Mouse (Mus musculus) left cerebral cortex, adult 11 months (tissue): Measurements from ENCODE around the gene Zfp512b.

Source experiments
- DNase-seq: peaks from one replicate; pipeline ENCODE4 v3.0.0; 2022; ENCODE audit warnings: low spot score

Gene Zfp512b

DNA sequence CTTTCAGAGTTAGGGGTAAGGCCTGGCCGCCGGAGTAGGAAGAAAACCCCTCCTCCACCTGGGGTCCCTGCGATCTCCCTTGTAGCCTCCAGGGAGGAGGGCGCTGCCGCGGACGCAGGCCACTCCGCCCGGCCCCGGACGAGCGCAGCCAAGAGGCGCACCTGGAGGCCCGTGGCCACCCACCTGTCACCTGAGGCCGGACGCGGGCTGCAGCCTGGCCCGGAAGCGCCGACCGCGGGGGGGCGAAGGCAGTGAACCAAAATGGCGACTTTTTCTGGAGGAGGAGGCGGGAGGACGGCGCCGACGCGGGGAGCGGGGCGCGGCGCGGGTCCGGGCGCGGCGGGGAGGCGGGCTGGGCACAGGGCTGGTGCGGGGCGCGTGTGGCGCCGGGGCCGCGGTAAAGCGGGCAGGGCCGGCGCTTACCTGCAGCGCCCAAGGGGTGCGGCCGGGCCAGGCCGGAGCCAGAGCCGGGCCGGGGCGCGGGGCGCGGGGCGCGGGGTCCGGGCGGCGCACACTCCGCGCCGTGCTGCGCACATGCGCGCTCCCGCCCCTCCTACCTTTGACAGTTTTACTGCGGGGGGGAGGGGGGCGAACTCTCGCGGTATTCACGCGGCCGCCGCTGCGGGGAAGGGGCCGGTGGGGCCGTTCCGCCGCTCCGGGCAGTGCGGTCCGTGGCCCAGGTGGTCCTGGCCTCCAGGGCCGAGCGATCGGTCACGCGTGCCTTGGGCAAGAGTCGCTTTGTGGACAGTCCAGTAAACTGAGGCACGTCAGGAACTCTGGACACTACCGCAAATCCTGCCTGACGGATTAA, at the start of gene Zfp512b:
Gene Zfp512b (minus strand): TSS at position 573 of the 811 bp plus-strand sequence.
- DNase-seq = no peak

DNA sequence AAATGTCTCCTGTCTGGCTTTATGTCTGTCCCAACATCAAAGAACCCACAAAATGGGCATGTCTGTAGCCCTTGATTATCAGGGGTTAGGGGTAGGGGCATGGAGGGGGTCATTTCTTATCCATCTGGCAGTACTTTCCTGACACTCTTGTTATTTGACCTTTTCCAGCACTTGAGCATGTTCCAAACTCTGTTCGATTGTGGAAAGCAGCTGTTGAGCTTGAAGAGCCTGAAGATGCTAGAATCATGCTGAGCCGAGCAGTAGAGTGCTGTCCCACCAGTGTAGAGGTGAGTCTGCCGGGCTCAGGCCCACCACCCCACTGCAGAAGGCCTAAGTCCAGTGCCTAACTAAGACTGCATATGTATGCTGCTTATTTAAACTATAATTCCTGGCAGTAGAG, 43.3 kb upstream of the Zfp512b start:
- no peak for DNase-seq

DNA sequence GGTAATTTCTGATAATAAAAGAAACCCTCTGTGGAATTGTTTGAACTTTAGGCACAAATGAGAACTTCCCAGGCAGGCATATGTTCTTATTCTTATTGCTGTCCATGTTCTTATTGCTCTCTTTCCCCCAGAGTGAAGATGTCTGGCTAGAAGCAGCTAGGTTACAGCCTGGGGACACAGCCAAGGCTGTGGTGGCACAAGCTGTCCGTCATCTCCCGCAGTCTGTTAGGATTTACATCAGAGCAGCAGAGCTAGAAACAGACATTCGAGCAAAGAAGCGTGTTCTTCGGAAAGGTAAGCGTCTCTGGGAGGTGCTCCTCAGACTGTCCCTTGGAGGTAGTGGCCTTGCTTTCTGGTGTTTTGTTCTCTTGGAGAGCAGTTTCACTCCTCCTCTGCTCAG, 40.0 kb upstream of the Zfp512b start:
- no peak for DNase-seq

DNA sequence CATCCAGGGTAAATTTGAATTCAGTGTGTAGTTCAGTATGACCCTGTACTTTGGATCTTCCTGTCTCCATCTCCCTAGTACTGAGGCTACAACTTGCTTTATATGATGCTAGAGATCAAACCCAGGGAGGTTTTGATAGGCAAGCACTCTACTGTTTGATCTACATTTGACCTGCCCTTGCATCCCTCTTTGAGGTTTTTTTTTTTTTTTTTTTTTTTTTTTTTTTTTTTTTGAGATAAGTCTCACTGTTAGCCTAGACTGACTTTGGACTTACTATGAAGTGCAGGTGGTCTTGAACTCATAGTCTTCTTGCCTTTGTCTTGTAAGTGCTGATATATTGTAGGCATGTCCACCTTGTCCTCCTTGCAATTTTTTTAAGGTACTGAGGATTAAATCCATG, 35.9 kb upstream of the Zfp512b start:
- no peak for DNase-seq

DNA sequence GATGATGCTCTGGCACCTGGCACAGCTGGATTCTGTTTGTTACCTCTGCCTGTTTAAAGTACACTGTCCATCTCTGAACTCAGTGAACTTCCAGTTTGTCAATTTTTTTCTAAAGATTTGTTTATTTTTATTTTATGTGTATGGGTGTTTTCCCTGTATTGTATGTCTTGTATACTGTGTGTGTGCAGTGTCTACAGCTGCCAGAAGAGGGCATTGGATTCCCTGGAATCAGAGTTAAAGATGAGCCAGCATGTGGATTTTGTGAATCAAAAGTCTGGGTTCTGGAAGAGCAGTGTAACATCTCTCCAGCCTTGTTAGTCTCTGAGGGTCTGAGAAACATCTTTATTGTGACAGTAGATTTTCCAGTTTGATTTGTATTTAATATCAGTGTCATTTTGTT, 30.8 kb upstream of the Zfp512b start:
- no peak for DNase-seq

DNA sequence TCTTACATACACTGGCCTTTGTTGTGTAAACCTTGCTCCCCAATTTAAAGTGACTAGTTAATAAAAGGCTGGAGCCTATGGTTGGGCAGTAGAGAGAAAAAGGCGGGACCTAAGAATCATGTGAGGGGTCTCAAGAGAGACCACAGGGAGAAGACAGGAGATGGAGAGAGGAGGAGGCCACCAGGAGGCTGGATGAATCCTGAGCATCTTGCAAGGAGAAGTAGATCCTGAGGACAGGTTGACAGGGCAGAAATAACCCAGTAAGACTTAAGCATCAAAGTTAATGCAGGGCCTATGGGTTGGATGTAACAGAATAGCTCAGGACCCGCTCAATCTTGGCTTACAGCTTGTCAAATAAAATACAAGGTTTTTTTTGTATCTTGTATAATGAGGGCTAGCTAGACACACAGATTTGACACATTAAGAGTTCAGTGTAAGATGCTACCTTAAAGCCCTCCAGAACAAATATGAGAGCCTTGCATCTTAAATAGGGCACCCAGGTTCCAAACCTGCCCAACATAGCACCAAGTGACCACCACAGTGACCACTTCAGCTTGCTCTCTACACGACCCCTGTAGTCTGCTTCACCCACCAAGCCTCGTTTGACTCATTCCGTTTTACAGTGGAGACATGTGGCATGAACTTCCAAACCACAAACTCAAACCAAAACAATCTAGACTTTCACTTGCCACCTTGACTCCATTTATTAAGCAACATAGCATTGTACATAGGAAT, 26.3 kb upstream of the Zfp512b start:
- DNase-seq = no peak

DNA sequence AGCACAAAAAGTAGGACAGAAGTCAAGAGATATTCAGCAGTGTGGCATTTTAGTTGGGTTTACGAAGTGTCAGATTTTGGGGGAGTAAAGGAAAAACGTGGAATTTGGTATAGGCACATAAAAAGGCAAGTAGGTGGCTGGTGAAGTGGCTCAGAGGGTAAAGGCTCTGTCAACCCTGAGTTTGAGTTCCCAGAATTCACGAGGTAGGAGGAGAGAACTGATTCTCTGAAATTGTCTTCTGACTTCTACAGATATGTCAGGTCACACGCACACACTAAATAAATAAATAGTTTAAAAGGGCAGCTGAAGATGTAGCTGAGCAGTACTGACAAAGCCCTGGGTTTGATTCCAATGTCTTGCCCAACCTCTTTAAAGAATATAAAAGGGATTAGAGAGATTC, 9.8 kb upstream of the Zfp512b start:
- no peak for DNase-seq

DNA sequence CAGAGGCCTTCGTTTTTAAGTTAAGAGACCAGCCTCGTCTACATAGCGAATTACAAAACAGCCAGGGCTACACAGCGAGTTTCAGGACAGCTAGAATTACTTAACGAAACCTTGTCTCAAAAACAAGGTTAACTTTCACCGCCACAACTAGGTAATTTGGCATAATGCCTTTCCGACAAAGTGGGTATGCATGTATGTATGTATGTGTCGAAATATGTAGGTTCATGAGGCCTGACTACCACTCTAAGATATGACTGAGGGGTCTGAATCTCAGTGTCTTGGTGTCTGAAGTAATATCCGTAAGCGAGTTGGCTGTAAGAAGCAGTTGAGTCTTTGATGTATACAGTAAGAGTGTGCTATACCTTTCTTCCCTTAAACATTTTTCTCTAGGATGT, 9.1 kb upstream of the Zfp512b start:
- DNase-seq = no peak

DNA sequence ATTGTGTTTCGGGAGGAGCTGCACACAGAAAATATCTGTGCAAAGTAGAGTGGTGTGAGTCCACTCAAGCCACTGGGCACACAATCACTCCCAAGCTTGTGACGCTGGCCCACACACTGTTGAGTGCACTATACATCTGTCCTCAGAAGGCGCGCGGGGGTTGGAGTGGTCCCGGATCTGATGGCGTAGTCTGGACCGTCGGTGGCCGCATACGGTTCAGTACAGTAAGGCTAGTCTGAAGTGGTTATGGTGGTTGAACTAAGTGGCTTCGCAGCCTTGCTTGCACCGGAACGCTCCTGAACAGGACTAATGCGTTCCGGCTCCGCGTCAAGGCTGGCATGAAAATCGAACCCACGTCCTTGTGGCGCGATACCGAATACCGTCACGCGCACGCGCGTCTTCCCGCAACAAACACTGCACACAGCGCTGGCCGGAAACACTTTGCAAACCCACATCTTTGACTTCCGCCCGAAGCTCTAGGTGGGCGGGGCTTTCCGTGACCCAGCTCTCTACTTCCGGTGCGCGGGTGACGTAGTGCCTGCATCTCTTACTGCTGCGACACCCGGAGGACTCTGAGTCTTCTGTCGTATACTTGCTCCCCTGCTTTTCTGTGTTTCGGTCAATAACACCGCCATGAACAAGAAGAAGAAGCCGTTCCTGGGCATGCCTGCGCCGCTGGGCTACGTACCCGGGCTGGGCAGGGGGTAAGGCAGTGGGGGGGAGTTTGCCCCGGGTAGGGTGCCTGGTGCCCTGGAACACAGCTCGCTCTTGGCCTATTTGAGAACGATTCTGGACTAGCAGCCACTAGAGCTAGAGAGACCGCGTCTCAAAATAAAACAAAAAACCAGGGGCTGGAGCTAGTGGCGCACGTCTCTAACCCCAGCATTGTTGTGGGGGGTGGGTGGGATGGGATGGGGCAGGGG, 8.5 kb upstream of the Zfp512b start:
- DNase-seq = peak; percentile 98

DNA sequence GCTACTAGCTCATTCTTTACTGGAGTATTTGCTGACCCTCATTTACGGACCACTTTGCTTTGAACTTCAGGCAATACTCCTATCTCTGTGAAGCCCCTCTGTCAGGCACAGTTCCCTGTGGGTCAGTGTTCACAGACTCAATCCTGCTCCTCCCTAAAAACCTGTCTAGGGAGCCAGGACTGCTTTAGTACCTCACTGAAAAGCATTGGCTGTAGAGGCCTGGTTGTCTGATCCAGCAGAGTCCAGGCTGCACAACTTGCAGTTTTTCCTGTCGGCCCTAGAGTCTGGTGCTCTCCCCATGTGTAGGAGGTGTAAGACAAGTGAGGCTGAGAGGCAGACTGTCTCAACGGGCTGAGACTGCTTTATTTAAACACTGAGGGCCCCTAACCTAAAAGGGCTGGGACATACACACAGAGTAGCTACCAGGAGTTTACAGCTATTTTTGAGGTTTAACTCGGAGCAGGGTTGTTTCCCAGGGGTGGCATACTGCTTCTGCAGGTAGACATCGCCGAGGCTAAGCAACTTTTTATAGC, 7.7 kb upstream of the Zfp512b start:
- no peak for DNase-seq

DNA sequence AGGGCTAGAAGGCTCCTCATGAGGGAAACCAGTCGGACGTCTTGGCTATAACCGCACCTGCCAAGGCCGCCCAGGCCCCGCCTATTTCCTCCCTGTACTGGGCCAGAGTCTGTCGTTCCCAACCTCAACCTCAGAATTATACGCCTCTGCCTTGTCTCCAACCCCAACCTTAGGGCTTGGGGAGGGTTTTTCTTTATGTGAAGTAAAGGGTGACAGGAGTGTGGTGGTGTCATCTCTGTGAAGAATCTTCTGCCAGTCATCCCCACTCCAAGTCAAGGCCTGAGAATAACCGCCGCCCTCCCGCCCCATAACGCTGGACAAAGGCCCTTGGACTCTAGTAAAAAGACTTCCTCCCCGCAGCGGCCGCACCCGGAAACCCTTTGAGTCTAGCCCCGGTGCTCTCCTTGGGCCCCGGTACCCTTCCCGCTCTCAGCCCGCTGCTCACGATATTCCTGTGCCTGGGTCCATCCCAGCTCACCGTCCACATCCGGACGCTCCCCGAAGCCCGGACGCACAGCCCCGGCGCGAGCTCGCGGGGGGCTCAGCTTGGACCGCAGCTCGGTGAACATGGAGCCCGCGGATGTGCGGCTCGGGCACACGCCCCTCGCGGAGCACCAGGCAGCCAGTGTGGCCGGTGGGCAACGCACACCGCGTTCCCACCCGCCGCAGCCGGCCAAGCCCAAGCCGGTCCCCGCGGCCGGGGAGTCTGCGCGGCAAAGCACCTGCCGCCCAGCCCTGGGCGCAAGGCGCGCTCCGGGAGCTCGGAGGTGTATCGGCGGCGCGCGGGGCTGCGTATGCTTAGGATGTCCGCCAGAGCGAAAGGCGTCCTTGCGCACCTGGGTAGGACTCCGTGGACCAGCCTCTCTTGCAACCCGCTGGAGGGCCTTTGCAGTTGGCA, 6.1 kb upstream of the Zfp512b start, which contains the start of gene Samd10:
Gene Samd10 (minus strand): TSS at position 759 of the 898 bp plus-strand sequence.
- DNase-seq = no peak

DNA sequence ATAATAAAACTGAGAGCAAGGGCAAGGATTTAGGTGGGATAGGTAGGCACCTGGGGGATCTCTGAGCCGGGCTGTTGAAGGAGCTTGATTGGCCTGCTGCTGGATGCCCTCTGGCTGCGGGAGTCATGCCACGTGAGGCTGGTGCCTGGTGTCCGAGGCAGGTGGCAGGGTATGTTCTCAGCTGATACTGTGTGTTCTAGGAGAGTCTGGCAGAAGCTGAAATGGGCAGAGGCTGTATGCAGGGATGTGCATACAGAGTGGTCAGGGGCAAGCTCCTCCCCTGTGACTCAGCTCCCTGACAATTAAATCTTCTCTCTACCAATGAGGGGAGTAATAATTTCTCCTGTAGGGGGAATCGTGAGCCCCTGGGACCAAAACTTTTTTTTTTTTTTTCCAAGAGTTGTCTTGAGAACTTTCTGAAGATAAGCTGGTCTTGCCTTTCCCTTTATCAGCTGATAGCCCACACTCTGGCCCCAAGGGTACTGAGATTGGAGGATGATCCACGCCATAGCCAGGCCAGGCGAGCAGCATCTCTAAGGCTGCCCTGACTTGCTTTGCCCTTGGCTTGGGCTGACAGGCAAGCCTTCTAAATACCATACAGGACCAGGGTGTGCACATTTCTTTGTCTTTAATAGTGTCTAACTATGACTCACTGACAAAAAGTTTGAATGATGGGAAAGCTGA, 4.9 kb upstream of the Zfp512b start:
- no peak for DNase-seq

DNA sequence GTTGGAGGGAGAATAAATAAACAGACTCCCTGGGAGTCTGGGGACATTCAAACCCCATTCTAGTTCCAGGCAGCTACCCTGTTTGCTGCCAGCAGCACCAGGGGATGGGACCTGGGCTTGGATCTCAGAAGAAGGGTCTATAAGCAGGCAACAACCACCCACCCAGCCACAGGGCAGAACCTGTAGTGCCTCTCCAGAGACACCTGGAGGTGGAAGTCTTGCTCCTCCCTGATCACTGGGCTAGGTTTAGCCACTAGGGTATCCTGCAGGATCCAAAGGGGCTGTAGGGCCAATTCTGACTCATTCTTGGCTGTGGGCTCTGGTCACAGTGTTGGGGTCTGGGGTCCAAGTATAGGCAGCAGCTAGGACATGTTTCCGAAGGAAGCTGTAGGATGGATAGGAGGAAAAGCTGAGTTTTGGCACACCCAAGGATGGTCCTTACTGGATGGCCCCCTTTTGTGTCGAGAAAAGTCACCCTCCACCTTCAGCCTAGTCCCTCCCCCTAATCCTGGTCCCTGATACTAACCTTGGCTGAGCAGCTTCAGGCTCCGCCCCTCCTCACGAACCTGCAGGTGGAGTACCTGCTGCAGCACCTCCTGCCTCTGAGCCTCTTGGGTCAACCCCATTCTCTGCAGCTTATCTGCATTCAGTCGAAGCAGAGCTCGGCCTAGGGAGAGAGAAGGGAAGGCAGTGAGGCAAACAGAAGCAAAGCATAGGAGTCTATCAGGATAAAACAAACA, 3.8 kb upstream of the Zfp512b start:
- no peak for DNase-seq

DNA sequence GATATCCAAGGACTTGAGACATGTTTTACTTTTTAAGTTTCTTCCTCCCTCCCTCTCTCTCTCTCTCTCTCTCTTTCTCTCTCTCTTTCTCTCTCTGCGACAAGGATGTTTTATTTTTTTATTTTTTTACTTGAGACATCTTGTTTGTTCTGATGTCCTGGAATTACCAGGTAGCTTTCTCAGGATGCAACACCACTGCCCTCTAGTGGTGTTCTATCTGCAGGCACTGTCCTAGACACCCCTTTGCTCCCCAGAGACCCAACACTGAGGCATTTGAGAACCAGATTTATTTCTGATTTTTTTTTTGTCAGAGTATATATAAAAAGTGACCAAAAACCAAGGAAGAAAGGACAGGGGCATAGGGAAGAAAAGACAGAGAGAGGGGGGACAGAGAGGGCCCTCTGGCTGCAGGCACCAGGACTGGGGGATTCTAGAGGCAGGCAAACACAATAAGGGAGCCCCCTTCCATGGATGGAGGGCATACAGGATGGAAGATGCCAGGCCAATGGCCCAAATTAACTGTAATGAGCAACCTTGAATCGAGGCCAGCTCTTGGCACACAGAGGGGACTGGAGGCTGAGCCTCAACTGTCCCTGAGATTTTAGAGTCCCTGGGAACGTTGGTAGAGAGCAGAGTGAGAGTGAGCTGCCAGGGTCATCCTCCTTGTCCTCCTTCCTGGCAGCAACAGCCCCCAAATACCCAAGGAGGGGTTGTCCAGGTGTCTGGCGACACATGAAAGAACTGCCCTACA, 2.5 kb upstream of the Zfp512b start:
- no peak for DNase-seq

DNA sequence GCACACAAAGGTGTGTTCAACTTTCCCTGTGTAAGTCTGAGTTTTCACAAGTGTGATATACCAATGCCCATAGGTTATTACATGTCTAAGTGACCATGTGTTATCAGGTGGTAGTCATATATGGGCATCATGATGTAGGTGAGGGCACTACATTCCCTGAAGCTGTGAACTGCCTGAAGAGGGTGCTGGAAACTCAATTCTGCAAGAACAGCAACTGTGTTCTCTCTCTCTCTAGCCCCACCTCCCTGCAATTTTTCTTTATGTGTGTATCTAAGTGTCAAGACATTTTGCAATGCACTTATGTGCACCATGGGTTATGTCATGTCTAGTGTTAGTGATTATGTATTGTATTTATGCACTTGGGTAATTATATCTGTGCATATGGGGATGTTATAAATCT, 1.3 kb upstream of the Zfp512b start:
- no peak for DNase-seq

DNA sequence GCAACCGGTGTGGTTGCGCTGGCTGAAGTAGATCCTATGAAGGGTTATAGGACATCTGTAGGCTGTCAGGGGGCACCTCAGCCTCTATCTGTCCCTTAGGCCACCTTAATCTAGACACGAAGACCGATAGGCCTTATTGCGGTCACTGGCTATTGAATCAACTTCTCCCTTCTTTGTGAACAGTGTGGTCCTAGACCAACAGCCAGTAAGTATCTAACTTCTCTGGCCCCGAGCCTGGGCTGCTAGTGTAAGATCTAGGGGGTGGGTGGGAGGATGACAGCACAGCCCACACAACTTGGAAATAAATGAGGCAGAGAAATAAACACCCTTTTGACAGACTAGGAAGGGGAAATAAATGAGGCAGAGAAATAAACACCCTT, 429 bp upstream of the Zfp512b start:
- no peak for DNase-seq

DNA sequence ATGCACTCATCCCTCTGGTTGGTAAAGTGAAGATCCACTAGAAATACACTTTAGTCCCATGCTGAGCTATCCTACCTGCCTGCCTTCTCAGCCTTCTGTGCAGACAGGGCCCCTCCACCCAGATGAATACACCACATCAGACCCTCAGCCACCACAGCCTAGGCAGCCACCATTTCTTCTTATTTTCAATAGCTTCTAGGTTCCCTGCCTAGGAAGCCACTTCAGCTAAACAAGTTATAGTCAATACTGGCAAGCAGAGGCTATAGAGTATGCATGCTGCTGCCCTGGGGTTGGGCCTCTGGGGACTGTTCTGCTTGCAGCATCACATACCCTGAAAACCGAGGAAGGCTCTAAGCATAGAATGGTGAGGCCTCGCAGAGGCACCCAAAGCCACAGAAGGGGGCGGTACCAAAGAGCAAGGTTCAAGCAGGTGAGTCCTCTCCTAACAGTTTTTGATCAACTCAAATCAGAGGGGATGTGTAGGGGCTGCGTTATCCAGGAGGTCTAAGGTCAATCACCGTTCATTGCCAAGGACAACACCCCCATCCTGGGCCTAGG, 996 bp downstream of the Zfp512b start, which contains the start of gene Prpf6:
Gene Prpf6 (plus strand): TSS at position 341 of the 558 bp plus-strand sequence.
- DNase-seq = no peak

DNA sequence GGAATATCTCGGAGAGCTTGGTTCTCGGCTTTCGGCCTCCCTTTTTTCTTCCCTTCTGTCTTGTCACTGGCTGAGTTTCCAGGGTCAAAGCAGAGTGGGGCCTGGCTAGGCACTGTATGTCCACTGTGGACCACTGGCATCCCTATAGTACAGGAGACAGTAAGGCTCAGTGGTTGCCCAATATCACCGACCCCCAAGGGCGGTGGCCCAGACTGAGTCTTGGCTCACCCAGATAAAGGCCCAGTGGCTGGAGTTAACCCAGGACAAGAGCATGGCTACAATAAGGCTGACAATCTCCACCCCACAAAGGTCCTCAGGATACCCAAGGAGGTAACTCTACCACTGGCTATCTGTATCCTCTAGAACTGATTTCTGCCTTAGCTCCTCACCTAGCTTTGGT, 2.1 kb downstream of the Zfp512b start:
- no peak for DNase-seq

DNA sequence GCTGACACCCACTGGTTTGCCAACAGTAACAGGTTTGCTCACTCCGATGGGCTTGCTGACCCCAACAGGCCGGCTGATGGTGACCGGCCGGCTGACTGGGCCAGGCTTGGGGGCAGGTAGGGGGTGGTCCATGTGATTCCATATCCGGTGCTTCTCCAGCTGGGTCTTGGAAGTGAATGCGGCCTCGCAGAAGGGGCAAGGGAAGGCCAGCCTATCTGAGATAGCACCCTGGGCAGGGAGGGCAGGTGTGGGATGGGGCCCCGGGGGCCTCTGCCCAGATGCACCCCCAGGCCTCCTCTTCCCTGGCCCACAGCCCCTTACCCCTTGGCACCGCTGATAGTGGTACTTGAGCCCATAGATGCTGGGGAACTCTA, 2.9 kb downstream of the Zfp512b start:
- no peak for DNase-seq
